Mouse (Mus musculus): ENCODE data around the gene Rcan1. TPM values are rescaled to one million over a fixed set of nuclear protein-coding genes. Genes with fewer than 3 reads are reported as not detected.

The Rcan1 gene
- polyA plus RNA-seq, 1 experiment from 2014 or later = 19.6 TPM

GRCm38 (mm10) chr16:92500534-92500933 lies 29.9 kb upstream of the Rcan1 start:
- no peak for ATAC-seq (ENCODE audit: insufficient read depth, low FRiP score)
- 72% methylated on average over 8 of the region's 8 CpGs for WGBS
- Histone ChIP-seq H3K4me3 (replicated peaks; ENCODE audit: low read length) (peak overlapping the region; percentile 55), H3K4me2 (ENCODE audit: low read depth, low read length) (peak overlapping the region; percentile 69), H3K27ac (ENCODE audit: low read length) (0 out of 2 replicates have a peak overlapping the region, but pooled peaks have one; percentile 30), H3K4me1 (ENCODE audit: control insufficient read depth, insufficient read depth, low read length) (peaks cover 5% of the 10 kb centered on the region; the same call in 1 of the 2 replicates), H3K9me3 (replicated peaks; ENCODE audit: control insufficient read depth, low read length) (no peaks in the 10 kb centered on the region), H3K9ac (ENCODE audit: low read length) (peak overlapping the region; percentile 41; the same call in 1 of the 2 replicates), H3K27me3 (ENCODE audit: control insufficient read depth, insufficient read depth, low read length) (peaks cover 7% of the 10 kb centered on the region; the same call in 1 of the 2 replicates), H3K36me3 (ENCODE audit: control insufficient read depth, insufficient read depth, low read length) (no peaks in the 10 kb centered on the region)

DNA sequence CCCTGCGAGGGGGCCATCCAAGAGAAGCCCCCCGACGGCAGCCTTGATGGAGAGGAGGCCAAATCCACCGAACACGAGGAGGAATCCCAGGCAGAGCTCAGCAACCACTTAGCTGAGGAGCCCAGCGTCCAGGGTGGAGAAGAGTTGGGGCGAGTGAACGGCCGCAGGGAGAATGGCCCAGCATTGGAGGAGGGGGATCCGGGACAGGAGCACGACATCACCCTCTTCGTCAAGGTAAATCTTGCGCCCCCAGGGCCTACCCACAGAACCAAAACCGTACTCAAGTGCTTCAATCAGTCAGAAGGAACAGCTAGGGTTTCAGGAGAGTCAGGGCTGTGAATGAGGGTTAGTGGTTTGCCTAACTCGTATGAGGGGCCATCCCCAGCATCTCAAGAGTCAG lies 28.7 kb upstream of the Rcan1 start:
- Histone ChIP-seq H3K4me3 (replicated peaks; ENCODE audit: low read length) (peak overlapping the region; percentile 55), H3K9me3 (replicated peaks; ENCODE audit: control insufficient read depth, low read length) (no peaks in the 10 kb centered on the region), H3K4me2 (ENCODE audit: low read depth, low read length) (peak overlapping the region; percentile 69), H3K27me3 (ENCODE audit: control insufficient read depth, insufficient read depth, low read length) (peaks cover 7% of the 10 kb centered on the region; the same call in 1 of the 2 replicates), H3K36me3 (ENCODE audit: control insufficient read depth, insufficient read depth, low read length) (no peaks in the 10 kb centered on the region), H3K4me1 (ENCODE audit: control insufficient read depth, insufficient read depth, low read length) (peaks cover 5% of the 10 kb centered on the region; the same call in 1 of the 2 replicates), H3K27ac (ENCODE audit: low read length) (no peak overlapping the region), H3K9ac (ENCODE audit: low read length) (peak overlapping the region; percentile 71)
- ATAC-seq (ENCODE audit: insufficient read depth, low FRiP score) = no peak
- 17% methylated on average over 15 of the region's 15 CpGs for WGBS

GRCm38 (mm10) chr16:92498589-92498981 lies 27.9 kb upstream of the Rcan1 start:
- under 1% methylated on average over 34 of the region's 34 CpGs for WGBS
- H3K9me3 ChIP-seq (replicated peaks; ENCODE audit: control insufficient read depth, low read length) = no peaks in the 10 kb centered on the region
- peak; percentile 75 for ATAC-seq (ENCODE audit: insufficient read depth, low FRiP score)
- H3K9ac ChIP-seq (ENCODE audit: low read length) = peak overlapping the region; percentile 71
- H3K4me1 ChIP-seq (ENCODE audit: control insufficient read depth, insufficient read depth, low read length) = peaks cover 5% of the 10 kb centered on the region; the same call in 1 of the 2 replicates
- peak overlapping the region; percentile 55 for H3K4me3 ChIP-seq (replicated peaks; ENCODE audit: low read length)
- H3K27ac ChIP-seq (ENCODE audit: low read length) = peak overlapping the region; percentile 5
- no peaks in the 10 kb centered on the region for H3K36me3 ChIP-seq (ENCODE audit: control insufficient read depth, insufficient read depth, low read length)
- peak overlapping the region; percentile 69 for H3K4me2 ChIP-seq (ENCODE audit: low read depth, low read length)
- peaks cover 7% of the 10 kb centered on the region; the same call in 1 of the 2 replicates for H3K27me3 ChIP-seq (ENCODE audit: control insufficient read depth, insufficient read depth, low read length)

GRCm38 (mm10) chr16:92497851-92498588 lies 27.4 kb upstream of the Rcan1 start:
- H3K9ac ChIP-seq (ENCODE audit: low read length) = peak overlapping the region; percentile 71
- peaks cover 5% of the 10 kb centered on the region; the same call in 1 of the 2 replicates for H3K4me1 ChIP-seq (ENCODE audit: control insufficient read depth, insufficient read depth, low read length)
- H3K36me3 ChIP-seq (ENCODE audit: control insufficient read depth, insufficient read depth, low read length) = no peaks in the 10 kb centered on the region
- no peak for ATAC-seq (ENCODE audit: insufficient read depth, low FRiP score)
- no peaks in the 10 kb centered on the region for H3K9me3 ChIP-seq (replicated peaks; ENCODE audit: control insufficient read depth, low read length)
- peak overlapping the region; percentile 55 for H3K4me3 ChIP-seq (replicated peaks; ENCODE audit: low read length)
- peak overlapping the region; percentile 69 for H3K4me2 ChIP-seq (ENCODE audit: low read depth, low read length)
- H3K27ac ChIP-seq (ENCODE audit: low read length) = peak overlapping the region; percentile 5
- peaks cover 7% of the 10 kb centered on the region; the same call in 1 of the 2 replicates for H3K27me3 ChIP-seq (ENCODE audit: control insufficient read depth, insufficient read depth, low read length)
- 11% methylated on average over 26 of the region's 26 CpGs for WGBS

GRCm38 (mm10) chr16:92489356-92489755 lies 18.7 kb upstream of the Rcan1 start:
- peak overlapping the region; percentile 32; the same call in 1 of the 2 replicates for H3K4me2 ChIP-seq (ENCODE audit: low read depth, low read length)
- H3K36me3 ChIP-seq (ENCODE audit: control insufficient read depth, insufficient read depth, low read length) = no peaks in the 10 kb centered on the region
- no peaks in the 10 kb centered on the region for H3K27me3 ChIP-seq (ENCODE audit: control insufficient read depth, insufficient read depth, low read length)
- no peak overlapping the region for H3K9ac ChIP-seq (ENCODE audit: low read length)
- WGBS = 55% methylated on average over 9 of the region's 9 CpGs
- H3K9me3 ChIP-seq (replicated peaks; ENCODE audit: control insufficient read depth, low read length) = no peaks in the 10 kb centered on the region
- peak overlapping the region; percentile 90 for H3K27ac ChIP-seq (ENCODE audit: low read length)
- H3K4me3 ChIP-seq (replicated peaks; ENCODE audit: low read length) = no peak overlapping the region
- ATAC-seq (ENCODE audit: insufficient read depth, low FRiP score) = peak; percentile 65; the same call in 1 of the 2 replicates
- no peaks in the 10 kb centered on the region for H3K4me1 ChIP-seq (ENCODE audit: control insufficient read depth, insufficient read depth, low read length)

DNA sequence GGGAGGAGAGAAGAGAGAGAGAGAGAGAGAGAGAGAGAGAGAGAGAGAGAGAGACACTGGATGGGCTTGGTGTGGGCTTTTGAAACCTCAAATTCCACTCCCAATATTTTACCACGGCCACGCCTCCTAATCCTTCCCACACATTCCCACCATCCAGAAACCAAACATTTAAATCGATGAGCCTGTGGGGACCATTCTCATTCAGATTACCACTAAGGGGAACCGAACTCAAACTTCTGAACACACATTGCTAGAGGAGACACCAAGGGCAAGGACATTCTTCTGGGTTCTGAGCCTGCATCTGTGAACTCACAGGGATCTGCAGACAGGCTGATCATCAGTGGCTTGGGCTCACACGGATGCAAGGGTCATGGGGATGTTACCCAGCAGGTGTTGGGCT lies 17.8 kb upstream of the Rcan1 start:
- H3K36me3 ChIP-seq (ENCODE audit: control insufficient read depth, insufficient read depth, low read length) = no peaks in the 10 kb centered on the region
- no peak overlapping the region for H3K4me2 ChIP-seq (ENCODE audit: low read depth, low read length)
- no peak for ATAC-seq (ENCODE audit: insufficient read depth, low FRiP score)
- no peaks in the 10 kb centered on the region for H3K9me3 ChIP-seq (replicated peaks; ENCODE audit: control insufficient read depth, low read length)
- H3K4me3 ChIP-seq (replicated peaks; ENCODE audit: low read length) = no peak overlapping the region
- 85% methylated on average over 5 of the region's 5 CpGs for WGBS
- no peak overlapping the region for H3K27ac ChIP-seq (ENCODE audit: low read length)
- H3K27me3 ChIP-seq (ENCODE audit: control insufficient read depth, insufficient read depth, low read length) = no peaks in the 10 kb centered on the region
- H3K4me1 ChIP-seq (ENCODE audit: control insufficient read depth, insufficient read depth, low read length) = no peaks in the 10 kb centered on the region
- no peak overlapping the region for H3K9ac ChIP-seq (ENCODE audit: low read length)

DNA sequence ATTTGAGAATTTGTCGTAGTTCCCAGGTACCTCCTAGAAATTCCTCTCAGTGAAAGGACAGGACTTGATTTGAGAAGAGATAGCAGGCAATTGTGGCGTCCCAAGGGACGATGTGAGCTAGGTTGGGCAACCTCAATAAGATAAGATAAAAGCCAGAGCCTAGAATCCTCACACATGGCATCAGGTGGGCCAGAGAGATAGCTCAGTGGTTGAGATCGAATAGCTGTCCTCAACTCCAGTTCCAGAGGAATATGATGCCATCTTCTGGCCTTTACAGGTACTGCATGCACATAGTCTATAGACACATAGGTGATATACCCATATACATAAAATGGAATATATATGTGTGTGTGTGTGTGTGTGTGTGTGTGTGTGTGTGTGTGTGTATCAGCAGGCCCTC lies 16.8 kb upstream of the Rcan1 start:
- no peak for ATAC-seq (ENCODE audit: insufficient read depth, low FRiP score)
- no peak overlapping the region for H3K27ac ChIP-seq (ENCODE audit: low read length)
- no peak overlapping the region for H3K4me3 ChIP-seq (replicated peaks; ENCODE audit: low read length)
- H3K36me3 ChIP-seq (ENCODE audit: control insufficient read depth, insufficient read depth, low read length) = no peaks in the 10 kb centered on the region
- 54% methylated on average over 4 of the region's 4 CpGs for WGBS
- H3K4me2 ChIP-seq (ENCODE audit: low read depth, low read length) = no peak overlapping the region
- no peak overlapping the region for H3K9ac ChIP-seq (ENCODE audit: low read length)
- H3K27me3 ChIP-seq (ENCODE audit: control insufficient read depth, insufficient read depth, low read length) = no peaks in the 10 kb centered on the region
- no peaks in the 10 kb centered on the region for H3K9me3 ChIP-seq (replicated peaks; ENCODE audit: control insufficient read depth, low read length)
- no peaks in the 10 kb centered on the region for H3K4me1 ChIP-seq (ENCODE audit: control insufficient read depth, insufficient read depth, low read length)

- ATAC-seq (ENCODE audit: insufficient read depth, low FRiP score) = no peak
- WGBS = 64% methylated on average over 6 of the region's 6 CpGs
- no peaks in the 10 kb centered on the region for H3K4me1 ChIP-seq (ENCODE audit: control insufficient read depth, insufficient read depth, low read length)
Measured at GRCm38 (mm10) chr16:92487086-92487485, 16.4 kb upstream of the Rcan1 start.

DNA sequence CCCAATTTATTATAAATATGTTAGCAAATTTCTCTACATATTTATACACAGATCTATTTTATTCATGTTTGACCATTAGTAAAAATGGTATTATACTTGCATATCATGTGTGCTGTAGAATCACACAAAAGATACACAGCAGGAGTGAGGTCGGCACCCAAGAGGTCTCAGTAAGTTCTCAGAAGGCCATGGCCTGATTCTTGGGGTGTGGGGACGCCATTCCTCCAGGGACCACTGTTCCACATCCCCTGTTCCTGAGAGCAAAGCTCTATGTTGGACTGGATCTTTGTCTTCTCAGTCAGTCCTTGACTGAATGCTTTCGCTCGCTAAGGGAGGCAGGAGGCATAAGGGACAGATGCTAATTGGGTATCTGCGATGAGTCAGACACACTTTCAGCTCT lies 14.8 kb upstream of the Rcan1 start, which contains the start of gene Clic6:
Clic6 (plus strand) TSS at position 301 of the 400 bp plus-strand sequence.
- H3K4me3 ChIP-seq (replicated peaks; ENCODE audit: low read length) = no peak within 1 kb of the TSS
- 87% methylated on average over 5 of the region's 5 CpGs for WGBS
- H3K9ac ChIP-seq (ENCODE audit: low read length) = no peak within 1 kb of the TSS
- H3K4me1 ChIP-seq (ENCODE audit: control insufficient read depth, insufficient read depth, low read length) = no peaks in the 10 kb centered on the region
- ATAC-seq (ENCODE audit: insufficient read depth, low FRiP score) = no peak
- no peaks in the 10 kb centered on the region for H3K9me3 ChIP-seq (replicated peaks; ENCODE audit: control insufficient read depth, low read length)
- no peaks in the 10 kb centered on the region for H3K27me3 ChIP-seq (ENCODE audit: control insufficient read depth, insufficient read depth, low read length)
- no peak within 1 kb of the TSS for H3K27ac ChIP-seq (ENCODE audit: low read length)
- H3K4me2 ChIP-seq (ENCODE audit: low read depth, low read length) = no peak within 1 kb of the TSS
- H3K36me3 ChIP-seq (ENCODE audit: control insufficient read depth, insufficient read depth, low read length) = no peaks in the 10 kb centered on the region

More at GRCm38 (mm10) chr16:92487086-92487485, 16.4 kb upstream of the Rcan1 start:
- Histone ChIP-seq H3K27me3 (ENCODE audit: control insufficient read depth, insufficient read depth, low read length) (no peaks in the 10 kb centered on the region), H3K9me3 (replicated peaks; ENCODE audit: control insufficient read depth, low read length) (no peaks in the 10 kb centered on the region), H3K4me2 (ENCODE audit: low read depth, low read length) (no peak overlapping the region), H3K9ac (ENCODE audit: low read length) (no peak overlapping the region), H3K27ac (ENCODE audit: low read length) (no peak overlapping the region), H3K36me3 (ENCODE audit: control insufficient read depth, insufficient read depth, low read length) (no peaks in the 10 kb centered on the region), H3K4me3 (replicated peaks; ENCODE audit: low read length) (no peak overlapping the region)

Data from stomach, embryonic 16.5 days (tissue).